Mouse (Mus musculus): ENCODE measurements around the gene Cox19. TPM values are rescaled to one million over a fixed set of nuclear protein-coding genes. Genes with fewer than 3 reads are reported as not detected.

Cox19 gene
- polyA plus RNA-seq, 1 experiment = 51.4 TPM

GRCm38 (mm10) chr5:139373889-139374444 is 22.7 kb upstream of the Cox19 start:
- H3K4me3 ChIP-seq (replicated peaks) = peak overlapping the region; percentile 64
- H3K9me3 ChIP-seq = no peaks in the 10 kb centered on the region
- no peaks in the 10 kb centered on the region for H3K27me3 ChIP-seq (replicated peaks)
- peaks cover 33% of the 10 kb centered on the region for H3K36me3 ChIP-seq (replicated peaks; ENCODE audit: low read length)
- H3K4me1 ChIP-seq = peaks cover 95% of the 10 kb centered on the region
- TF ChIP-seq GATA1 (IDR thresholded peaks at IDR 0.05; ENCODE audit: borderline replicate concordance, low read length) (no peak), FLI1 (IDR thresholded peaks at IDR 0.05; ENCODE audit: low read length) (no peak)

GRCm38 (mm10) chr5:139373126-139373525 is 21.9 kb upstream of the Cox19 start:
- Histone ChIP-seq H3K4me3 (replicated peaks) (peak overlapping the region; percentile 93), H3K9me3 (no peaks in the 10 kb centered on the region), H3K4me1 (peaks cover 95% of the 10 kb centered on the region), H3K27me3 (replicated peaks) (no peaks in the 10 kb centered on the region), H3K36me3 (replicated peaks; ENCODE audit: low read length) (peaks cover 40% of the 10 kb centered on the region)
- TF ChIP-seq FLI1 (IDR thresholded peaks at IDR 0.05; ENCODE audit: low read length) (no peak), GATA1 (IDR thresholded peaks at IDR 0.05; ENCODE audit: borderline replicate concordance, low read length) (no peak)

- no peaks in the 10 kb centered on the region for H3K27me3 ChIP-seq (replicated peaks)
- H3K4me3 ChIP-seq (replicated peaks) = peak overlapping the region; percentile 93
- TF ChIP-seq FLI1 (IDR thresholded peaks at IDR 0.05; ENCODE audit: low read length) (no peak), GATA1 (IDR thresholded peaks at IDR 0.05; ENCODE audit: borderline replicate concordance, low read length) (no peak)
- H3K36me3 ChIP-seq (replicated peaks; ENCODE audit: low read length) = peaks cover 53% of the 10 kb centered on the region
- peaks cover 95% of the 10 kb centered on the region for H3K4me1 ChIP-seq
- no peaks in the 10 kb centered on the region for H3K9me3 ChIP-seq
Measured at GRCm38 (mm10) chr5:139371631-139372401, 20.6 kb upstream of the Cox19 start.

GRCm38 (mm10) chr5:139371118-139371517 is 19.9 kb upstream of the Cox19 start:
- peaks cover 55% of the 10 kb centered on the region for H3K36me3 ChIP-seq (replicated peaks; ENCODE audit: low read length)
- no peak for TF ChIP-seq FLI1 (IDR thresholded peaks at IDR 0.05; ENCODE audit: low read length)
- H3K4me1 ChIP-seq = peaks cover 95% of the 10 kb centered on the region
- H3K4me3 ChIP-seq (replicated peaks) = peak overlapping the region; percentile 93
- H3K27me3 ChIP-seq (replicated peaks) = no peaks in the 10 kb centered on the region
- no peaks in the 10 kb centered on the region for H3K9me3 ChIP-seq

- H3K9me3 ChIP-seq = no peaks in the 10 kb centered on the region
- TF ChIP-seq FLI1 (IDR thresholded peaks at IDR 0.05; ENCODE audit: low read length) = no peak
- no peak for TF ChIP-seq GATA1 (IDR thresholded peaks at IDR 0.05; ENCODE audit: borderline replicate concordance, low read length)
- peaks cover 55% of the 10 kb centered on the region for H3K36me3 ChIP-seq (replicated peaks; ENCODE audit: low read length)
- no peaks in the 10 kb centered on the region for H3K27me3 ChIP-seq (replicated peaks)
- H3K4me1 ChIP-seq = peaks cover 95% of the 10 kb centered on the region
- peak overlapping the region; percentile 93 for H3K4me3 ChIP-seq (replicated peaks)
Measured at GRCm38 (mm10) chr5:139370336-139370735, 19.1 kb upstream of the Cox19 start.

GRCm38 (mm10) chr5:139368638-139369320 is 17.6 kb upstream of the Cox19 start:
- TF ChIP-seq GATA1 (IDR thresholded peaks at IDR 0.05; ENCODE audit: borderline replicate concordance, low read length) (no peak), FLI1 (IDR thresholded peaks at IDR 0.05; ENCODE audit: low read length) (no peak)

GRCm38 (mm10) chr5:139367884-139368458 is 16.8 kb upstream of the Cox19 start:
- peaks cover 60% of the 10 kb centered on the region for H3K36me3 ChIP-seq (replicated peaks; ENCODE audit: low read length)
- H3K4me3 ChIP-seq (replicated peaks) = peak overlapping the region; percentile 31
- TF ChIP-seq FLI1 (IDR thresholded peaks at IDR 0.05; ENCODE audit: low read length) (no peak), GATA1 (IDR thresholded peaks at IDR 0.05; ENCODE audit: borderline replicate concordance, low read length) (no peak)
- no peaks in the 10 kb centered on the region for H3K9me3 ChIP-seq
- H3K4me1 ChIP-seq = peaks cover 92% of the 10 kb centered on the region
- H3K27me3 ChIP-seq (replicated peaks) = no peaks in the 10 kb centered on the region

More at GRCm38 (mm10) chr5:139368638-139369320, 17.6 kb upstream of the Cox19 start:
- H3K36me3 ChIP-seq (replicated peaks; ENCODE audit: low read length) = peaks cover 53% of the 10 kb centered on the region
- H3K4me1 ChIP-seq = peaks cover 95% of the 10 kb centered on the region
- peak overlapping the region; percentile 69 for H3K4me3 ChIP-seq (replicated peaks)
- no peaks in the 10 kb centered on the region for H3K9me3 ChIP-seq
- no peaks in the 10 kb centered on the region for H3K27me3 ChIP-seq (replicated peaks)

- H3K36me3 ChIP-seq (replicated peaks; ENCODE audit: low read length) = peaks cover 74% of the 10 kb centered on the region
- H3K4me3 ChIP-seq (replicated peaks) = peak overlapping the region; percentile 73
- H3K9me3 ChIP-seq = no peaks in the 10 kb centered on the region
- peaks cover 92% of the 10 kb centered on the region for H3K4me1 ChIP-seq
- TF ChIP-seq GATA1 (IDR thresholded peaks at IDR 0.05; ENCODE audit: borderline replicate concordance, low read length) (no peak), FLI1 (IDR thresholded peaks at IDR 0.05; ENCODE audit: low read length) (no peak)
- no peaks in the 10 kb centered on the region for H3K27me3 ChIP-seq (replicated peaks)
Measured at GRCm38 (mm10) chr5:139366484-139366883, 15.3 kb upstream of the Cox19 start.

- no peak for TF ChIP-seq GATA1 (IDR thresholded peaks at IDR 0.05; ENCODE audit: borderline replicate concordance, low read length)
- TF ChIP-seq FLI1 (IDR thresholded peaks at IDR 0.05; ENCODE audit: low read length) = no peak
- Histone ChIP-seq H3K36me3 (replicated peaks; ENCODE audit: low read length) (peaks cover 74% of the 10 kb centered on the region), H3K27me3 (replicated peaks) (no peaks in the 10 kb centered on the region), H3K4me3 (replicated peaks) (peak overlapping the region; percentile 78), H3K4me1 (peaks cover 85% of the 10 kb centered on the region), H3K9me3 (no peaks in the 10 kb centered on the region)
Measured at GRCm38 (mm10) chr5:139365827-139366226, 14.6 kb upstream of the Cox19 start.
